Mouse (Mus musculus) lung, postnatal 14 days (tissue): ENCODE measurements around the gene Kdm5b.

Experiments
- DNase-seq: peaks from one replicate; pipeline ENCODE4 v3.0.0; 2021

The Kdm5b gene

DNA sequence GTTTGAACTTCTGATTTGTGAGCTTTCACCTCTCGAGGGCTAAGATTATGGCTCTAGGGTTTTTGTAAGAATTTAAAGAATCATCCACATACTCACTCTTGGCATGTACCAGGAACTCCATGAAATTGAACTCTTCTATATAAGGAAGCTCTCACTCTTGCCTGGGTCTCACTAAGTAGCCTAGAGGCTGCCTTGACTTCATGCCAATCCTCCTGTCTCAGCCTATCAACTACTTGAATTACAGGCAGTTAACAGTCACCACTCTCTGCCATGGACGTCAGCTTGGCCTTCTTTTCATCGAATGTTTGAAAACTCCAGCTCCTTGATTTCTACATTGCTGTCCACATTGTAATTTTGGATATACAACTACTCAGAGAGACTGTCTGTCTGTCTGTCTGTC lies 7.6 kb upstream of the Kdm5b start:
- no peak for DNase-seq

GRCm38 (mm10) chr1:134555240-134555870 lies 4.6 kb upstream of the Kdm5b start:
- DNase-seq = peak; percentile 38

DNA sequence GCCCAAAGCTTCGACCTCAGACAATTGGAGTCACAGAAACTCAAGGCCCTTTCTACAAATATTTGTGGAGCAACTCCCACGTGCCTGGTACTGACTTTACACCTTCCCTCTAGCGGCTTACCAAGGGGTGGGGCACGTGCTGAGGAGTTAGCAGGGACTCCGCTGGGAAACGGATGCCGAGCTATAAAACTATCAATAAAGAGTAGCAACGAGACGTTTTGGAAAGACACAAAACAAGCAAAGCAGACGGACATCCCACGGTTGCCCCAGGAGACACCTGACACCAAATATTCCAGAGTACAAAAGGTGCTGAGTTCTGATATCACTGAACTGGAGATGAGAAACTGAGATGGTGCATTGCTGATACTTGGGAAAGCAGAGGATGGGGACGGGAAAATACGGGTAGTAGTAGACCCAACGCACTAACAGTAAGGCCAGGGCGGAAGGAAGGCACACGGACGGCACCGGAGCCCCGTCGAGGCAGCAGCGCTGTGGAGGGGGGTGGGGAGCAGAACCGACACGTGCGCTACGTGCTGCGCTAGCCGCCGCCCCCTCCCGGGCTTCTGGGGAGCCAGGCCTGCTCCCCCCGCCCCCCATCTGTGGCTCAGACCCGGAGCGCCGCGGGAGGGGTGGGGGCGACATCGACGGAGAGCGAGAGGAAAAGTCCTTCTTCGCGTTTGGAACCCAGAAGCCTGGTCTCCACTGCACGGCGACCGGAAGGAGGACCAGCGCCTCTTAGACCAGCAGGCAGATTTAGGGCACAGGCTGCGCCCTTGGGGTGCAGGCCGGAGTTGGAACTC lies 3.9 kb upstream of the Kdm5b start:
- peak; percentile 32 for DNase-seq

DNA sequence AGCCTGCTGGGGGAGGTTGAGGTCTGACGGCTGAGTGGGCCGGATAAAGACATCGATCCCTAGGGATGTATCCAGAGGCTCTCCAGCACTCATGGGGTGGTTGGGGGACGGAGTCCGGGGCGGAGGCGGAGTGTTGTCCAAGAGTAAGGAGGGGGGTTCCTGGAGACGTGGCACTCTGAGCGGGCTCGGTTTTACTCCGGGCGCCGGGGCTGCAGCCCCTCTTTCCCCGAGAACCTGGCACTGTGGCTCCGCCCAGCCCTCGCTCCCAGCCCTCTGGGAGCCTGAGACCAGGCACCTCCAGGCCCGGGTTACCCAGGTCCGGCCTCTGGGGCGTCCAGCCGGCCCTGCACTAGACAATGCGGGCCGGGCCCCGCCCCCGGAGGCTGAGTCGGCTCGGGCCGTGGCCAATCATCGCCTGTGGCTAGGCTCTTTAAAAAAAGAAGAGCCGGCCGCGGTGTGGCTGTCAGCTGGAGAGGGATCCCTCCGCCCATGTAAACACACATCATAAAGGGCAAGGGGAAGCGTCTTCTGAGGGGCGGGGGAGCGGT lies 3.2 kb upstream of the Kdm5b start:
- DNase-seq = peak; percentile 95

- DNase-seq = no peak
These were observed 1.5 kb upstream of the Kdm5b start for GRCm38 (mm10) chr1:134558511-134558910.

DNA sequence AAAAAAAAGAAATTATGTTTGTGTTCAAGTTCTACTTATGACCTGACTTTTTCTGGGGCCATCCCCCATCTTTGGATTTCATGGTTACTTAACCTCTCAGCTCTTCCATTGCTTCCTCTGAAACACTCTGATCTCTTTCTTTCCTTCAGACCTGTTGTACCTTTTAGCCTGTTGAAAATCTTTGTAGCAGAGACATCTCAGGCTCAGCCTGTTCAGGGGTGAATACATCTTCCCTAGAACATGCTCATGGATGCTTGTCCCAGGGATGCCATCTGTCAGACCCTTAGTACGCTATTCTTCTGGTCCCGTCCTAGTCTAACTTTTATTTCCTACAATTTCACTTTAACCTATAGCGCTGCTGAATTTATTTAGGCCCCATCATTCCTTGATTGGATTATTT lies 745 bp upstream of the Kdm5b start:
- no peak for DNase-seq

DNA sequence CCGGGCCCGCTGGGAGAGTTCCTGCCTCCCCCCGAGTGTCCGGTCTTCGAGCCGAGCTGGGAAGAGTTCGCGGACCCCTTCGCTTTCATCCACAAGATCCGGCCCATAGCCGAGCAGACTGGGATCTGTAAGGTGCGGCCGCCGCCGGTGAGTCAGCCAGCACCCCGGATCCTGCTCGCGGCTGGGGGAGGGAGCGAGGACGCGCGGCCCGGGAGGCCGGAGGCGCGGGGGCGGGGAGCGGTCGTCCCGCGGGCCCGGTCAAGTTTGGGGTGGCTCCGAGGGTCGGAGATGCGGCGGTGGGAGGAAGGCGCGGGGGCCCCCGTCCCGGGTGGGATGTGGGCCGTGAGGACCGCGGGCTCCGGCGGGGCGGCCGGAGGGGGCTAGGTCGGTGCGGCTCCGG lies 425 bp downstream of the Kdm5b start:
- DNase-seq = peak; percentile 44

- peak; percentile 21 for DNase-seq
These were observed 1.1 kb downstream of the Kdm5b start for GRCm38 (mm10) chr1:134560801-134561769.

DNA sequence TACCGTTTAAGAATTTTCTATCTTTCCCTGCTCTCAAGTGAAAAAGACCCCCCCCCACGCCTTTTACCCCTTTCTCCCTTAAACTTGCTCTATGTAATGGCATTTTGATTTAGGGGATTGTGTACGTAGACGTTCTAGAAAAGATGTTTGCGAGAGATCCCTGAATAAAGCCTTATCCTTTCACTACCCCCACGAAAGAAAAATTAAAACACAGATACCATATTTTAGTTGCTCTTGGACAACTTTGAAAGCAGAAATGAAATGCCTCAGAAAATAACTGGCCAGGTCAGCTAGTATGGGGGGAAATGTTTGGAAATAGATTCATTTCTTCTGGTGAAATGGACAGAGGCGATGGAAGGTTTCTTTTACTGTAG lies 1.8 kb downstream of the Kdm5b start:
- no peak for DNase-seq

GRCm38 (mm10) chr1:134562457-134562856 lies 2.5 kb downstream of the Kdm5b start:
- no peak for DNase-seq

DNA sequence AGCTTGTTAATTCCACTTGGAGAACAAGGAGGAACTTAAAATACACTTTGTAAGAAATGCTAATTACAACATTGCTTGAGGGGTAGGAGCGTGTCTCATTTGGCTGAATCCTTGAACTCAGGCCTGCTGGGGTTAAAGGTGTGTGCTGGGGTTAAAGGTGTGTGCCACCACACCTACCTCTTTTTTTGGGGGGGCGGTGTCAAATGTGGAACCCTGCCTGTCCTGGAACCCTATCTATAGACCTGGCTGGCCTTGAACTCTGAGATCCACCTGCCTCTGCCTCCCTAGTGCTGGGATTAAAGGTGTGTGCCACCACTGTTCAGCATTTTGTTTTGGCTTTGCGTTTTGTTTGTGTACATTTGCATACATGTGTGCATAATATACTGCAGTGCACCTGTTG lies 3.8 kb downstream of the Kdm5b start:
- DNase-seq = no peak

GRCm38 (mm10) chr1:134567511-134567910 lies 7.5 kb downstream of the Kdm5b start:
- no peak for DNase-seq

GRCm38 (mm10) chr1:134570171-134570570 lies 10.2 kb downstream of the Kdm5b start:
- DNase-seq = no peak

DNA sequence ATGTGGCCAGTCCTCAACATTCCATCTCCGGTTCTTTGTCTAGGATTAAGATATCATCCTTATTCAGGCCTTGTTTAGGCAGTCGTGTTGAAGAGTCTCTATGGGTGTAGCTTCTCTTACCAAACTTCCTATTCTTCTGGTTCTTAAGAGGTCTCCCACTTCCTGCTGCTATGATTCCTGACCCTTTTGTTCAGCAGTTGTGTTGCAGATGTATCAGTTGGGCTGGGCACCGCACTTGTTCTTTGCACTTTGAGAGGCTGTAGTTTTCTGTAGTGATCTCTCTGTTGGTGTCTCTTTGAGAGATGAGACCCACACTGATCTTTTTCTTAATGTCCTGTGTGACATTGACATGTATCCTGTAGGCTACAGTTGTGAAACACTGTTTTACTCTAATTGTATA lies 10.7 kb downstream of the Kdm5b start:
- no peak for DNase-seq

GRCm38 (mm10) chr1:134573300-134573931 lies 13.4 kb downstream of the Kdm5b start:
- DNase-seq = no peak

- no peak for DNase-seq
These were observed 14.0 kb downstream of the Kdm5b start for GRCm38 (mm10) chr1:134573932-134574315.

- no peak for DNase-seq
These were observed 17.6 kb downstream of the Kdm5b start for GRCm38 (mm10) chr1:134577384-134578120.

GRCm38 (mm10) chr1:134580796-134581195 lies 20.8 kb downstream of the Kdm5b start:
- DNase-seq = no peak

DNA sequence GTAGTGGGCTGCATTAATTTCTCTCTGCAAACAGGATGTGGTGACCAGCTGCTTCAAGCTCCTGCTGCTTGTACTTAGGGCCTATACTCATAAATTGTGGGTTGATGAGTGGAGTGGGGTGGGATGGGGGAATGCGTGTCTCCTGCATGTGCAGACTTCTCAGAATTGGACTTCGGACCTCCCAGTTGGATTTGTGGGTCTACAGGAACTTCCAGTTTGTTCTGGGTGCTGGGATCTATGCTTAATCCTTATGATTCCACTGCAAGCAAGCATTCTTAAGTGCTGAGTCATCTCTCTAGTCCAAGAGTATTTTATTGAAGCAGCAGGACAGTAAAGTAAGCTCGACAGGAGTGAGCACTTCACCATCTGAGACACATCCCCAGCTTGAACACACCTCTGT lies 23.6 kb downstream of the Kdm5b start:
- DNase-seq = no peak

GRCm38 (mm10) chr1:134589676-134590075 lies 29.7 kb downstream of the Kdm5b start:
- no peak for DNase-seq

- no peak for DNase-seq
These were observed 31.8 kb downstream of the Kdm5b start for GRCm38 (mm10) chr1:134591773-134592172.
